Mouse (Mus musculus) mouse trophoblast stem cell (cell line): ENCODE measurements at regions not wholly inside any gene's neighbourhood (a gene's known extent, or its start where the extent isn't known, plus 50 kb on each side); places are given as distances from the start of the nearest gene placed in this dataset.

Experiments
- in situ Hi-C, 2 experiments: fragments of 300-500 bp; cut with MseI, MboI; formaldehyde crosslinking; loops; 2 replicates in 1 of 2; 3 replicates in 1 of 2; pipeline ENCODE4 v1.15.1; 2025

- in situ Hi-C loops, result no loop called here
These were observed 689.7 kb downstream of the Hdgfl1 start for GRCm38 (mm10) chr13:26080302-26080701.

GRCm38 (mm10) chr13:26079362-26079761 is 690.6 kb downstream of the Hdgfl1 start:
- in situ Hi-C loops, result no loop called here

GRCm38 (mm10) chr13:26061322-26061721 is 708.6 kb downstream of the Hdgfl1 start:
- in situ Hi-C loops, result no loop called here

- in situ Hi-C loops, result no loop called here
These were observed 732.3 kb downstream of the Hdgfl1 start for GRCm38 (mm10) chr13:26037699-26038098.

- in situ Hi-C loops, result no loop called here
These were observed 743.6 kb downstream of the Hdgfl1 start for GRCm38 (mm10) chr13:26026386-26026785.

- in situ Hi-C loops, result no loop called here
These were observed 745.3 kb downstream of the Hdgfl1 start for GRCm38 (mm10) chr13:26024696-26025095.

- in situ Hi-C loops, result no loop called here
These were observed 749.5 kb downstream of the Hdgfl1 start for GRCm38 (mm10) chr13:26020491-26020890.

- in situ Hi-C loops, result no loop called here
These were observed 738.8 kb upstream of the Nrsn1 start for GRCm38 (mm10) chr13:26009131-26009530.

- in situ Hi-C loops, result no loop called here
These were observed 734.7 kb upstream of the Nrsn1 start for GRCm38 (mm10) chr13:26004768-26005560.

- in situ Hi-C loops, result no loop called here
These were observed 723.2 kb upstream of the Nrsn1 start for GRCm38 (mm10) chr13:25993526-25993925.

- in situ Hi-C loops, result no loop called here
These were observed 718.9 kb upstream of the Nrsn1 start for GRCm38 (mm10) chr13:25989067-25989756.

- in situ Hi-C loops, result no loop called here
These were observed 714.2 kb upstream of the Nrsn1 start for GRCm38 (mm10) chr13:25984535-25984934.

- in situ Hi-C loops, result no loop called here
These were observed 713.4 kb upstream of the Nrsn1 start for GRCm38 (mm10) chr13:25983659-25984058.

- in situ Hi-C loops, result no loop called here
These were observed 708.3 kb upstream of the Nrsn1 start for GRCm38 (mm10) chr13:25978648-25979047.

GRCm38 (mm10) chr13:25958592-25958991 is 688.3 kb upstream of the Nrsn1 start:
- in situ Hi-C loops, result no loop called here

- in situ Hi-C loops, result no loop called here
These were observed 687.8 kb upstream of the Nrsn1 start for GRCm38 (mm10) chr13:25958153-25958466.

GRCm38 (mm10) chr13:25957451-25958152 is 687.3 kb upstream of the Nrsn1 start:
- in situ Hi-C loops, result no loop called here

GRCm38 (mm10) chr13:25937631-25938030 is 667.3 kb upstream of the Nrsn1 start:
- in situ Hi-C loops, result no loop called here

GRCm38 (mm10) chr13:25933783-25934182 is 663.5 kb upstream of the Nrsn1 start:
- in situ Hi-C loops, result no loop called here

GRCm38 (mm10) chr13:25933246-25933645 is 662.9 kb upstream of the Nrsn1 start:
- in situ Hi-C loops, result no loop called here

- in situ Hi-C loops, result no loop called here
These were observed 662.5 kb upstream of the Nrsn1 start for GRCm38 (mm10) chr13:25932810-25933209.

GRCm38 (mm10) chr13:25932365-25932764 is 662.1 kb upstream of the Nrsn1 start:
- in situ Hi-C loops, result no loop called here

- in situ Hi-C loops, result no loop called here
These were observed 655.4 kb upstream of the Nrsn1 start for GRCm38 (mm10) chr13:25925685-25926084.
